Mouse (Mus musculus): Measurements from ENCODE around the gene Mrrf.

DNA sequence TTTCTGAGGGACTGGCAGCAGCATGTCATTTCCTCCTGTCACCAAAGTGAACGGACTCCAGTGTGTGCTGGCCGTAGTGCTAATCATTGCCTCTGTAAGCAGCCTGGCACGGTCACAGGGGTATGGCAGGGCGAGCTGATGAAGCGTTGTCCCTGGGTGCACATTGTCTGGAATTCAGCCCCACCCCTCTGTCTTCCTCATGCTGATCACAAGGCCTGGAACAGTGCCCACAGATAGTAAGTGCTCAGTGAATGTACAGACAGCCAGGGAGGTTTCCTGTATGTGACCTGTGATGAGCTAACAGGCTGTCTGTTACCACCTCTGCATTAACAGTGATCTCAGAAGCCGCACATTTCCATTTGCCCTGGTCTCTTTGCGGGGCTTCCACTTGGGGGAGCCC, 76.9 kb downstream of the Mrrf start:
- TF ChIP-seq POLR2A (IDR thresholded peaks at IDR 0.05; ENCODE audit: borderline replicate concordance, extremely low read depth, low read depth, low read length), result no peak
- TF ChIP-seq CTCF (IDR thresholded peaks at IDR 0.05; ENCODE audit: insufficient read depth, low read length), result no peak
